Mouse (Mus musculus): ENCODE measurements around the gene Kcnk4.

- TF ChIP-seq CTCF (IDR thresholded peaks at IDR 0.05; ENCODE audit: low read depth): no peak
- no peak for TF ChIP-seq EP300 (optimal IDR thresholded peaks at IDR 0.05)
Measured at GRCm38 (mm10) chr19:6876799-6877198, 57.5 kb downstream of the Kcnk4 start.

All from stomach, postnatal 0 days (tissue).